Mouse (Mus musculus): ENCODE results near the gene Fam110a. TPM values are rescaled to one million over a fixed set of nuclear protein-coding genes. Genes with fewer than 3 reads are reported as not detected.

The Fam110a gene
- polyA plus RNA-seq, 2 experiments: 5.1 to 6.8 TPM

DNA sequence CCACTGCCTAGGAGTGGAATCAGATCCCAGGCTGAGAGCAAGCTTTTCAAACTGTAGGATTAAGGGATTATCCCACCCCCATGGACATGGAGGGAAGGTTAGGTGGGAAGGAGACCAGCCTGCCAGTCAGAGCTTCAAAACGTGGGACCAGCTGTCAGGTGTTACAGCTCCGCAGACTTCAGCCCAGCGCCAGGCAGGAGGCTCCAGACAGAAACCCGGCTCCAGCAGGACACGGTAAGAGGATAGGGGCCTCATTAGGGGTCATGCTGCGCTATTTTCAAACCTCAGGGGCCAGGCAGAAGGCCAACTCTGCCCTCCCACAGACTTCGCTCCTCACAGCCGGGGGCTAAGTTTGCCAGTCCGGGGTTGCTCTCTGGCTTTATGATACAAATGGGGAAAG, 16.0 kb downstream of the Fam110a start:
- no peaks in the 10 kb centered on the region for H3K27me3 ChIP-seq (ENCODE audit: control insufficient read depth, insufficient read depth, low read length)
- H3K4me3 ChIP-seq (ENCODE audit: insufficient read depth in 1 of 2, low read depth in 2 of 2, low read length in 2 of 2): no peak overlapping the region
- no peaks in the 10 kb centered on the region for H3K9me3 ChIP-seq (ENCODE audit: control insufficient read depth, low read length)
- 45% methylated on average over 9 of the region's 9 CpGs for WGBS (ENCODE audit: insufficient replicate concordance)
- no peak for DNase-seq (ENCODE audit: low read depth in 3 of 3, low spot score in 3 of 3)
- TF ChIP-seq EP300 (IDR thresholded peaks at IDR 0.05; ENCODE audit: low read depth): no peak
- TF ChIP-seq CTCF (IDR thresholded peaks at IDR 0.05; ENCODE audit: low read depth): no peak
- no peak overlapping the region for H3K9ac ChIP-seq (replicated peaks)
- H3K27ac ChIP-seq: no peak overlapping the region
- no peak for ATAC-seq (ENCODE audit: insufficient read depth)
- peaks cover 2 to 10% of the 10 kb centered on the region in 2 experiments; a peak in 2 of 4 replicates for H3K4me1 ChIP-seq (replicated peaks; ENCODE audit: control insufficient read depth in 2 of 2, insufficient read depth in 2 of 2, low read length in 1 of 2)
- no peaks in the 10 kb centered on the region for H3K36me3 ChIP-seq (replicated peaks; ENCODE audit: control insufficient read depth, insufficient read depth, low read depth)
- no peak overlapping the region for H3K4me2 ChIP-seq (ENCODE audit: low read depth)

DNA sequence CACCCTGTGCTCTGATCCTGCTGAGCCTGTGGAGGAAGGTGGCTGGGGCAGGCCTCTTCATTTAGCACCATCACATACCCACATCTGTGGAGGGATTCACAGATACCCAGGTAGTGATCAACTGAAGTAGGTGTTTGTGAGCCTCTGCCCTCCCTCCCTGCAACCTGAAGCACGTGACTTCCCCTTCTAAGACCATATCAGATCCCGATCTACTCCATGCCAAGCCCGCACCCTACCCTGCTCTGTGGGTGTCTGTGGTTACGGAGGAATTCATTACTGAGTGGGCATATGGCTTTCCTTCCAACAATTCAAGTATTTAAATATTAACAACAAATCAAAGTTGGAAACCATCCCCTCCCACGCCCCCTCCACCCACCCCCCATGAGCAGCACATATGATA, 16.7 kb downstream of the Fam110a start:
- H3K4me3 ChIP-seq (ENCODE audit: insufficient read depth in 1 of 2, low read depth in 2 of 2, low read length in 2 of 2): no peak overlapping the region
- ATAC-seq (ENCODE audit: insufficient read depth) (no peak), DNase-seq (ENCODE audit: low read depth in 3 of 3, low spot score in 3 of 3) (no peak)
- no peaks in the 10 kb centered on the region for H3K36me3 ChIP-seq (replicated peaks; ENCODE audit: control insufficient read depth, insufficient read depth, low read depth)
- H3K27me3 ChIP-seq (ENCODE audit: control insufficient read depth, insufficient read depth, low read length): no peaks in the 10 kb centered on the region
- H3K9me3 ChIP-seq (ENCODE audit: control insufficient read depth, low read length): no peaks in the 10 kb centered on the region
- H3K4me2 ChIP-seq (ENCODE audit: low read depth): no peak overlapping the region
- no peak overlapping the region for H3K9ac ChIP-seq (replicated peaks)
- no peak overlapping the region for H3K27ac ChIP-seq
- 46% methylated on average over 5 of the region's 5 CpGs for WGBS (ENCODE audit: insufficient replicate concordance)
- H3K4me1 ChIP-seq (replicated peaks; ENCODE audit: control insufficient read depth in 2 of 2, insufficient read depth in 2 of 2, low read length in 1 of 2): peaks cover 2 to 11% of the 10 kb centered on the region in 2 experiments; a peak in 2 of 4 replicates
- no peak for TF ChIP-seq EP300 (IDR thresholded peaks at IDR 0.05; ENCODE audit: low read depth)
- no peak for TF ChIP-seq CTCF (IDR thresholded peaks at IDR 0.05; ENCODE audit: low read depth)

DNA sequence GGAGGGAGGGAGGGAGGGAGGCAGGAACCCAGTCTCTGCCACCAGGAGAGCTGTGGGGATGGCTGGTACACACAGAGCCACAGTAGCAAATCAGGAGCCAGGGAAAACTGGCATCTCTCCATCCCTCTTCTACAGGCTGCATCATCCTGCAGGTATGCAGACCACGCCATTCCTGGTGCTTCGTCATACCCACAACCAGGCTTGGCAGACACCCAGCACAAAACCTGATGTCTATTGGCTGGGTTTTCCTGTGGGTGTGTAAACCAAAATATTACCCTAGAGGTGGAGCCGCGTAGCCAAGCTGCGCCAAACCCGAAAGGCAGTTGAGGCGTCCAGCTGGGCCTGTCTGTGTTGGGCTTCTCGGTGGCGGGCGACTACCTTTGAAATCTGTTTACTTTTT, 17.5 kb downstream of the Fam110a start:
- TF ChIP-seq EP300 (IDR thresholded peaks at IDR 0.05; ENCODE audit: low read depth) (no peak), CTCF (IDR thresholded peaks at IDR 0.05; ENCODE audit: low read depth) (no peak)
- H3K4me3 ChIP-seq (ENCODE audit: insufficient read depth in 1 of 2, low read depth in 2 of 2, low read length in 2 of 2): no peak overlapping the region
- ATAC-seq (ENCODE audit: insufficient read depth) (no peak), DNase-seq (ENCODE audit: low read depth in 3 of 3, low spot score in 3 of 3) (no peak)
- no peak overlapping the region for H3K4me2 ChIP-seq (ENCODE audit: low read depth)
- peaks cover 2 to 11% of the 10 kb centered on the region in 2 experiments; a peak in 2 of 4 replicates for H3K4me1 ChIP-seq (replicated peaks; ENCODE audit: control insufficient read depth in 2 of 2, insufficient read depth in 2 of 2, low read length in 1 of 2)
- H3K27ac ChIP-seq: no peak overlapping the region
- H3K36me3 ChIP-seq (replicated peaks; ENCODE audit: control insufficient read depth, insufficient read depth, low read depth): no peaks in the 10 kb centered on the region
- H3K9me3 ChIP-seq (ENCODE audit: control insufficient read depth, low read length): no peaks in the 10 kb centered on the region
- H3K27me3 ChIP-seq (ENCODE audit: control insufficient read depth, insufficient read depth, low read length): no peaks in the 10 kb centered on the region
- WGBS (ENCODE audit: insufficient replicate concordance): 72% methylated on average over 10 of the region's 10 CpGs
- no peak overlapping the region for H3K9ac ChIP-seq (replicated peaks)

DNA sequence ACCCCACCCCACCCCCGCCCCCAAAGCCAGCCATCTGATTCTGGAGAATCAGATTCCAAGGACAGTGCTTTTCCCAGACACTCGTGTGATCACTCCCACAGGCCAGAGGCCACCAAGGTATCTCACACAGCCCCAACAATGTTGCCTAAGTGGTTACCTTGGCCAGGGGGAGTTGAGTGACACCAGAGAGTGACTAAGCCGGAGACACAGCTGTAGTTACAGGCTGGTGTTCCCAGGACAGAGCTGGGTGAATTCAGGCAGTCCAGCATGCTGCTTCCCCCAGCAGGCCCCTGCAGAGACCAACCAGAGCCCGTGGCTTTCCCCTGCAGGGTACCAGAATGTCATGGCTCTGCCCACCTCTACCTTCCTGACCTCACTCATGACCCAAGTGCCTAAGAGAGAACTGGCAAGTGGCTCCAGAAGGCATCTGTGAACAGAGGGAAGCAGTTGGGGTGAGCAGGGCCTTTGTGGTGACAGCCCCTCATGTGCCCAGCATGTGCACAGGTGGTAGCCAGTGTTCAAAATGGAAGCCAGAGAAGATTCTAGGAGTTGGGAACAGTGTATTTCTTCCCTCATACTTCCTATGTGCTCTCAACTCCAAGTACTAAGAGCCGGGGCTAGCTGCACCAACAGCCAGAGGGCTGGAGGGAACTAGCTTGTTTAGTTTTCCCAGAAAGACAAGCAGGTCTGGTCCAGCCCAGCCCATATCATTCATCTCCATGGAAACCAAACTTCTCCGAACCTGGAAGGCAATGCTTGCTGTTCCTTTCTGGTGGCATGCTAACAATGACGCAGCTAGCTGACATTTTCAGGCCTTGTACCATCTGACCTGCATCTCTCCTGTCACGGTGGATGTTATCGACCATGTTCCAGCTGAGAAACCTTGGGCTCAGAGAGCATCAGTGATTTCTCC, 18.5 kb downstream of the Fam110a start:
- no peaks in the 10 kb centered on the region for H3K36me3 ChIP-seq (replicated peaks; ENCODE audit: control insufficient read depth, insufficient read depth, low read depth)
- DNase-seq (ENCODE audit: low read depth in 3 of 3, low spot score in 3 of 3) (no peak), ATAC-seq (ENCODE audit: insufficient read depth) (no peak)
- no peak overlapping the region for H3K4me3 ChIP-seq (ENCODE audit: insufficient read depth in 1 of 2, low read depth in 2 of 2, low read length in 2 of 2)
- H3K4me1 ChIP-seq (replicated peaks; ENCODE audit: control insufficient read depth in 2 of 2, insufficient read depth in 2 of 2, low read length in 1 of 2): peaks cover 2 to 11% of the 10 kb centered on the region in 2 experiments; a peak in 2 of 4 replicates
- H3K27ac ChIP-seq: no peak overlapping the region
- TF ChIP-seq CTCF (IDR thresholded peaks at IDR 0.05; ENCODE audit: low read depth) (no peak), EP300 (IDR thresholded peaks at IDR 0.05; ENCODE audit: low read depth) (no peak)
- no peak overlapping the region for H3K4me2 ChIP-seq (ENCODE audit: low read depth)
- WGBS (ENCODE audit: insufficient replicate concordance): 46% methylated on average over 9 of the region's 9 CpGs
- no peaks in the 10 kb centered on the region for H3K27me3 ChIP-seq (ENCODE audit: control insufficient read depth, insufficient read depth, low read length)
- H3K9ac ChIP-seq (replicated peaks): no peak overlapping the region
- H3K9me3 ChIP-seq (ENCODE audit: control insufficient read depth, low read length): no peaks in the 10 kb centered on the region

DNA sequence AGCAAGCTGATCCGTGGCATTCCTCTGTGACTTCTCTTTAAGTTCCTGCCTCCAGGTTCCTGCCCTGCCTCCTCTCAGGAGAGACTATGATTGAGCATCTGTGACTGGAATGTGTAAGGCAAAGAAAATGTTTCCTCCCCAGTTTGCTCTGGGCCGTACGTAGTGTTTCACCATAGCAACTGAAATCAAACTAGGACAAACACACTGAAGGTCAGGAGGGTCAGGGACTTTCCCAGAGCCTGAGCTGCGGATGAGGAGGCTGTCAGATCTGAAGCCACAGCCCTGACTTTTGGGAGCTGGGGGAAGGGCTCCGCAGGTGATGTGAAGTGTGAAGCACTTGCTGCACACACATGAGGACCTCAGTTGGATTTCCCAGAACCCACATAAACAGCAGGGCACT, 20.7 kb downstream of the Fam110a start:
- Histone ChIP-seq H3K4me2 (ENCODE audit: low read depth) (no peak overlapping the region), H3K9ac (replicated peaks) (no peak overlapping the region), H3K36me3 (replicated peaks; ENCODE audit: control insufficient read depth, insufficient read depth, low read depth) (no peaks in the 10 kb centered on the region), H3K4me1 (replicated peaks; ENCODE audit: control insufficient read depth in 2 of 2, insufficient read depth in 2 of 2, low read length in 1 of 2) (peaks cover 1 to 11% of the 10 kb centered on the region in 2 experiments; a peak in 2 of 4 replicates), H3K27me3 (ENCODE audit: control insufficient read depth, insufficient read depth, low read length) (no peaks in the 10 kb centered on the region), H3K9me3 (ENCODE audit: control insufficient read depth, low read length) (no peaks in the 10 kb centered on the region), H3K27ac (no peak overlapping the region), H3K4me3 (ENCODE audit: insufficient read depth in 1 of 2, low read depth in 2 of 2, low read length in 2 of 2) (no peak overlapping the region)
- no peak for DNase-seq (ENCODE audit: low read depth in 3 of 3, low spot score in 3 of 3)
- 50% methylated on average over 5 of the region's 5 CpGs for WGBS (ENCODE audit: insufficient replicate concordance)
- TF ChIP-seq CTCF (IDR thresholded peaks at IDR 0.05; ENCODE audit: low read depth) (no peak), EP300 (IDR thresholded peaks at IDR 0.05; ENCODE audit: low read depth) (no peak)
- ATAC-seq (ENCODE audit: insufficient read depth): peak; percentile 53

All from liver, embryonic 14.5 days (tissue).